Mouse (Mus musculus): ENCODE results near the gene Fam110c.

DNA sequence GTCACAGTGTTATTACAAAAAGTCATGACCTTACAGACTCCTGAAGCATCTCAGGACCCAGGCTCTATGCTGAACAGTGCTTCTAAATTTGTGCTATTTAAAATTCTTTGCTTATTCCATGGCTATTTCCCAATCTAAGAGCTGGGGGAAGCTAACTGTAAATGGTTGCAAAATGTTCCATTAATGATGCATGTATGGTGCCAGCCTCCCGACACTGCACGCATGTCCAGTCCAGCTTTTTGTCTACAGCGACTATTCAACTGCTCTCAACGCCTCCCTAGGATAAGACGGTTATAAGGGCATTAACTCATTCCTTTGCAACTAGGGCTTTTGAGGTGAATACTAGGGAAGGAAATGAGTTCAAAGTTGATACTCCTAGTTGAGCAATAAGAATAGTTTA is 2.4 kb upstream of the Fam110c start:
- TF ChIP-seq POLR2A (IDR thresholded peaks at IDR 0.05; ENCODE audit: borderline replicate concordance, control insufficient read depth, low read depth, low read length) (no peak), CTCF (IDR thresholded peaks at IDR 0.05; ENCODE audit: control insufficient read depth, insufficient read depth, low read length) (no peak)
